Mouse (Mus musculus) limb, embryonic 14.5 days (tissue): Measurements from ENCODE around the gene Mfsd4b2. TPM values are rescaled to one million over a fixed set of nuclear protein-coding genes. Genes with fewer than 3 reads are reported as not detected.

Source experiments
- ATAC-seq: fragments of 200-750 bp; cut with Nextera tagmentation; 2 replicates; pipeline ENCODE4 v1.8.0; 2017; ENCODE audit warnings: low read depth, moderate number of reproducible peaks, moderate TSS enrichment; ENCODE audit not compliant: low FRiP score
- DNase-seq: peaks from one replicate; pipeline ENCODE4 v3.0.0-alpha.2; 2015; ENCODE audit warnings: low spot score
- H3K27ac ChIP-seq: fragments of 300-500 bp; sonication (generic); replicated peaks from 2 replicates; pipeline ENCODE4 v1.5.1; 2014; ENCODE audit warnings: low read depth, mild to moderate bottlenecking, low read length, moderate library complexity, mixed read lengths
- H3K27me3 ChIP-seq: fragments of 300-500 bp; sonication (generic); 2 replicates; pipeline ENCODE4 v1.6.1; 2014; ENCODE audit warnings: low read length, mixed read lengths; ENCODE audit not compliant: control insufficient read depth, insufficient read depth
- H3K36me3 ChIP-seq: fragments of 300-500 bp; sonication (generic); 2 replicates; pipeline ENCODE4 v1.6.1; 2014; ENCODE audit warnings: mild to moderate bottlenecking, low read length, moderate library complexity, mixed read lengths; ENCODE audit not compliant: control insufficient read depth, insufficient read depth
- H3K4me1 ChIP-seq: fragments of 300-500 bp; sonication (generic); 2 replicates; pipeline ENCODE4 v1.6.1; 2014; ENCODE audit warnings: antibody characterized with exemption, low read length, mixed read lengths; ENCODE audit not compliant: control insufficient read depth, insufficient read depth
- H3K4me2 ChIP-seq: fragments of 300-500 bp; sonication (generic); replicated peaks from 2 replicates; pipeline ENCODE4 v1.6.1; 2014; ENCODE audit warnings: low read depth, mild to moderate bottlenecking, low read length, moderate library complexity; ENCODE audit not compliant: severe bottlenecking
- H3K4me3 ChIP-seq: fragments of 300-500 bp; sonication (generic); replicated peaks from 2 replicates; pipeline ENCODE4 v1.5.1; 2014; ENCODE audit warnings: low read length
- H3K9ac ChIP-seq: fragments of 300-500 bp; sonication (generic); 2 replicates; pipeline ENCODE4 v1.6.1; 2014; ENCODE audit warnings: mild to moderate bottlenecking, low read depth, low read length, moderate library complexity; ENCODE audit not compliant: severe bottlenecking
- H3K9me3 ChIP-seq: fragments of 300-500 bp; sonication (generic); 2 replicates; pipeline ENCODE4 v1.6.1; 2016; ENCODE audit warnings: low read length; ENCODE audit not compliant: control insufficient read depth
- POLR2A ChIP-seq: fragments of 200-500 bp; IDR thresholded peaks from 2 replicates; pipeline ENCODE4 v1.8.0; 2012; ENCODE audit warnings: inconsistent platforms, mild to moderate bottlenecking, moderate library complexity, borderline replicate concordance; ENCODE audit not compliant: insufficient read depth, insufficient read length; ENCODE audit errors: extremely low read depth
- WGBS: fragments of 180-500 bp; shearing (Covaris S2); extraction: QIAGEN DNeasy Blood & Tissue Kit; methylation state at CpG from one replicate; pipeline ENCODE4 v1.1.7; 2014; 5-methylcytosine and 5-hydroxymethylcytosine counted together
- polyA plus RNA-seq, 2 experiments: library from polyadenylated mRNA; depleted of rRNA in 1 of 2; stranded (reverse) in 1 of 2; unstranded in 1 of 2; fragments of >200 nt; fragmentation: Nextera tagmentation in 1 of 2; extraction: Ambion mirVana in 1 of 2; gene quantifications; 2 replicates each; pipeline versions ENCODE4 v1.2.1 to v1.2.3; 2012 to 2014

Gene Mfsd4b2
- polyA plus RNA-seq, 2 experiments: 0.03 TPM; not detected in 1

DNA sequence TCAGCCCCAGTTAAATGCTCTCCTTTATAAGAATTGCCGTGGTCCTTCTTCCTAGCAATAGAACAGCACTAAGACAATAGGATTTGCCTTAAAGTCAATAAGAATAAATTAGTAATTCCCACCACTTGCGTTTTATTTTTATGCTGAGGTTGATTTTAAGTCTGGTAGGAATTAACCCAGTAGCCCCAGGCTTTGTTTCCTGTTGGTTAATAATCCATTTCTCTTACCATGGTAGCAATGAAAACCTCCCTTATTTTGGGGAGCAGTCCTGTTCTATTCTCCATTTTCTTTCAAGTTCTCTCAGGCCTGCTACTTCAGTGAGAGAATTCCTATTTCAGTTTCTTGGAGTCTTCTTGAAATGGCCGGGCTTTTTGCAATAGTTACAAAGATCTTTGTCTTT, 22.5 kb downstream of the Mfsd4b2 start:
- DNase-seq (no peak), ATAC-seq (no peak)
- no peak overlapping the region for H3K4me3 ChIP-seq
- H3K36me3 ChIP-seq: no peaks in the 10 kb centered on the region
- no peaks in the 10 kb centered on the region for H3K27me3 ChIP-seq
- H3K9me3 ChIP-seq: no peaks in the 10 kb centered on the region
- no peak overlapping the region for H3K9ac ChIP-seq
- 64% methylated on average over 3 of the region's 3 CpGs for WGBS
- no peak overlapping the region for H3K27ac ChIP-seq
- H3K4me1 ChIP-seq: no peaks in the 10 kb centered on the region
- H3K4me2 ChIP-seq: no peak overlapping the region
- TF ChIP-seq POLR2A: no peak

GRCm38 (mm10) chr10:39898874-39899371, 27.8 kb downstream of the Mfsd4b2 start, which contains the start of gene Mfsd4b4:
Gene Mfsd4b4, minus strand, starts transcription at chr10:39899238.
- no peaks in the 10 kb centered on the region for H3K27me3 ChIP-seq
- H3K4me2 ChIP-seq: peak within 1 kb of the TSS; percentile 83
- peak; percentile 93 for DNase-seq
- peak; percentile 97 for ATAC-seq
- H3K9ac ChIP-seq: peak within 1 kb of the TSS; percentile 83
- H3K36me3 ChIP-seq: no peaks in the 10 kb centered on the region
- peak within 1 kb of the TSS; percentile 73 for H3K4me3 ChIP-seq
- WGBS: under 1% methylated on average over 33 of the region's 41 CpGs
- H3K27ac ChIP-seq: peak within 1 kb of the TSS; percentile 82
- peak; percentile 89 for TF ChIP-seq POLR2A
- no peaks in the 10 kb centered on the region for H3K9me3 ChIP-seq
- H3K4me1 ChIP-seq: peaks cover 8% of the 10 kb centered on the region; the same call in 1 of the 2 replicates

DNA sequence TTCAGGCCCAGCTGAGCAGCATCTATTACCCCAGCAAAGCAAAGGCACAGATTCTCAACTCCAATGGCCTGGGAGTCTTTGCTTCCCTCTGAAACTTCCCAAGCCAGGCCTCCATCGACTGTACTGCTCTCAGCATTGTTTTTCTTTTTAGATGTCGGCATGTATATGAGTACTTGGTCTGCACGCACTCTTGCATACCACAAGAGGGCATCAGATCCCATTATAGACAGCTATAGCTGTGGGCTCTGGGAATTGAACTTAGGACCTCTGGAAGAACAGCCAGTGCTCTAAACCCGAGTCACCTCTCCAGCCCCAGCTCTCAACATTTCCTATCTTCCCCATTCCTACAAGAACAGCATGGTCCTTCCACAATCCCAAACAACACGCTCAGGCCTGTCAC, 30.2 kb downstream of the Mfsd4b2 start:
- no peaks in the 10 kb centered on the region for H3K9me3 ChIP-seq
- WGBS: 80% methylated on average over 5 of the region's 5 CpGs
- peaks cover 8% of the 10 kb centered on the region; the same call in 1 of the 2 replicates for H3K4me1 ChIP-seq
- no peak overlapping the region for H3K27ac ChIP-seq
- TF ChIP-seq POLR2A: no peak
- H3K4me3 ChIP-seq: no peak overlapping the region
- H3K27me3 ChIP-seq: no peaks in the 10 kb centered on the region
- no peak overlapping the region for H3K4me2 ChIP-seq
- DNase-seq (no peak), ATAC-seq (no peak)
- peaks cover 2% of the 10 kb centered on the region; the same call in 1 of the 2 replicates for H3K36me3 ChIP-seq
- H3K9ac ChIP-seq: no peak overlapping the region

DNA sequence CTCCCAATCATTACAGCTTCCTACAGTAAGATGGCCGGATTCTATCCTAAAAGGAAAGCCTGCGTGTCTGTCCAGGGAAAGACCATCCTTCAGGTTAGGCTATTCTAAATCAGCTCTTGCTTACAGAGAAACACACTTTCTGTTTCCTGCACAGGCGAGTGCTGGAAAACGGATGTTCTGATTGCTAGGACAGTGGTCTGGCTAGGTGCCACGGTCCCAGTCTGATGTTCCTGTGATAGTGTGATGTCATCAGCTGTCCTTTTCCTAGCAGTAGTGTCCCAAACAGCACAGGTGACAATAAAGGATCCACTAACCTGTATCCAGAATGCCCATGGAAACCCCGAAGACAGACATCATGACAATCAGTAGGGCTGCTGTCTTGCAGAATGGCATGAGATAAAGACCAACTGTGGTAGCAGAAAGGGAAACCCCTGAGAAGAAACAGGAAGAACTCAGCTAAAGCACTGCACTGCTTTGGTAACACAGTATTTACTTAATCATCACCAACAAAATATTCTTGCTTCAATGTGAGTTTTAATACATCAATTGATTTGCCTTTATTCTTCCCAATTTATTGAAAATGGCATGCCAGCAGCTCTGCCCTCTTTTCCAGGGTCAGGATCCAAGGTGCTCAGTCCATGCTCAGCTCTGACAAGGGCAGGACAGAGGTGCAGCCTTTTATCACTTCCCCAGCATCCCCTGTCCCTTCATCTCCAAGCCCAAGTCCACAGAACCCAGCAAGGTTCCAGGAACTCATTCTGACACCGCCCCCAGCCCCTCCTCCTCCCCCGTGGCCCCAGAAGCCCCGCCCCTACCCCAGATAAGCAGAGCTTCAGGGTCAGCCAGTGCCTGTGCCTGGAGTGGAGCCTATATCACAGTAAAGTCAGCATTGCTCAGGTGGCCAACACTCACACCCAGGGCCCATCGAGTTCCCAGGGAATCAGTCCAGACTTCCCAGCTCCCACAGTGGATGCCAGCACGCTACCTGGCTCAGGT, 32.7 kb downstream of the Mfsd4b2 start:
- H3K4me1 ChIP-seq: peaks cover 8% of the 10 kb centered on the region; the same call in 1 of the 2 replicates
- TF ChIP-seq POLR2A: no peak
- no peak for DNase-seq
- WGBS: 73% methylated on average over 11 of the region's 11 CpGs
- H3K9me3 ChIP-seq: no peaks in the 10 kb centered on the region
- H3K9ac ChIP-seq: no peak overlapping the region
- H3K36me3 ChIP-seq: peaks cover 5% of the 10 kb centered on the region
- ATAC-seq: no peak
- no peak overlapping the region for H3K4me2 ChIP-seq
- no peak overlapping the region for H3K27ac ChIP-seq
- no peak overlapping the region for H3K4me3 ChIP-seq
- H3K27me3 ChIP-seq: no peaks in the 10 kb centered on the region

GRCm38 (mm10) chr10:39888621-39889020, 38.1 kb downstream of the Mfsd4b2 start:
- no peak for TF ChIP-seq POLR2A
- no peaks in the 10 kb centered on the region for H3K4me1 ChIP-seq
- no peak for DNase-seq
- no peak for ATAC-seq
- no peak overlapping the region for H3K9ac ChIP-seq
- peaks cover 5% of the 10 kb centered on the region for H3K36me3 ChIP-seq
- no peaks in the 10 kb centered on the region for H3K27me3 ChIP-seq
- WGBS: 59% methylated on average over 3 of the region's 3 CpGs
- H3K9me3 ChIP-seq: no peaks in the 10 kb centered on the region
- H3K4me2 ChIP-seq: no peak overlapping the region
- H3K27ac ChIP-seq: no peak overlapping the region
- no peak overlapping the region for H3K4me3 ChIP-seq

Other genes starting within 250 kb of the Mfsd4b2 start
- 65.3 and 66.3 TPM in 2 replicates for gene Rev3l, start 194.8 kb downstream of the Mfsd4b2 start, polyA plus RNA-seq (2012; rRNA removed)
- 25.8 and 29.5 TPM in 2 replicates for gene Rev3l, start 194.8 kb downstream of the Mfsd4b2 start, polyA plus RNA-seq (2014; fragmentation: Nextera tagmentation; extraction: Ambion mirVana)
- gene Mfsd4b4, start 27.7 kb downstream of the Mfsd4b2 start, polyA plus RNA-seq (2012; rRNA removed): 14.7 and 16.6 TPM in 2 replicates
- 5.7 and 6.0 TPM in 2 replicates for gene Mfsd4b4, start 27.7 kb downstream of the Mfsd4b2 start, polyA plus RNA-seq (2014; fragmentation: Nextera tagmentation; extraction: Ambion mirVana)
- 0.44 and 0.56 TPM in 2 replicates for gene Mfsd4b3, start 33.2 kb upstream of the Mfsd4b2 start, polyA plus RNA-seq (2012; rRNA removed)
- 0.26 and 0.48 TPM in 2 replicates for gene Mfsd4b3, start 33.2 kb upstream of the Mfsd4b2 start, polyA plus RNA-seq (2014; fragmentation: Nextera tagmentation; extraction: Ambion mirVana)
- 0.09 and 0.15 TPM in 2 replicates for gene Mfsd4b5, start 59.7 kb upstream of the Mfsd4b2 start, polyA plus RNA-seq (2012; rRNA removed)
- gene Mfsd4b5, start 59.7 kb upstream of the Mfsd4b2 start, polyA plus RNA-seq (2014; fragmentation: Nextera tagmentation; extraction: Ambion mirVana): 0.11 TPM in 1 of 2 replicates, not detected in the other
- 0.16 and 0.20 TPM in 2 replicates for gene Mfsd4b1, start 98.3 kb upstream of the Mfsd4b2 start, polyA plus RNA-seq (2012; rRNA removed)
- 0.15 and 0.17 TPM in 2 replicates for gene Mfsd4b1, start 98.3 kb upstream of the Mfsd4b2 start, polyA plus RNA-seq (2014; fragmentation: Nextera tagmentation; extraction: Ambion mirVana)
- gene Slc16a10, start 215.3 kb upstream of the Mfsd4b2 start, polyA plus RNA-seq (2012; rRNA removed): 5.6 and 7.8 TPM in 2 replicates
- gene Slc16a10, start 215.3 kb upstream of the Mfsd4b2 start, polyA plus RNA-seq (2014; fragmentation: Nextera tagmentation; extraction: Ambion mirVana): 8.7 and 9.6 TPM in 2 replicates